Mouse (Mus musculus): ENCODE results near the gene Rora. TPM values are rescaled to one million over a fixed set of nuclear protein-coding genes. Genes with fewer than 3 reads are reported as not detected.

Gene Rora
- polyA plus RNA-seq, 1 experiment: 0.86 TPM

DNA sequence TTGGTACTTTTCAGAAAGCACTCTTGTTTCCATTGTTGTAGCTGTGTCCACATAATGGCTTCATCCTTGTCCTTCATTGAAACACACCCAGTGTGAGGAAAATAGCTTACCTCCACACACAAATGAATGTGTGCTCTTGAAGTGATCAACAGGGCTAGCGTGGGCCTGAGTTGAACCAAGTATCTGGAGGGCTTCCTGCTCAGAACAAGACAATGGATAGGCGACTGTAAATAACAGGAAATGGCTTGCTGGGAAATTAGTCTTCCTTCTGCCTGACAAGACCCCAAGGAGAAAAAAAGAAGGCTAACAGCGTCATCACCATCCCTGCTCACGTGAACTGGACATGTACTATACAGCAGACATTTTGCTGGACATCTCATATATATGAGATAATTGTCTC is 374.6 kb downstream of the Rora start:
- Histone ChIP-seq H3K79me2 (ENCODE audit: control insufficient read depth, insufficient read depth) (no peaks in the 10 kb centered on the region), H3K27me3 (ENCODE audit: control insufficient read depth, insufficient read depth, insufficient read length) (no peaks in the 10 kb centered on the region), H3K4me3 (no peak overlapping the region), H3K36me3 (ENCODE audit: control insufficient read depth, insufficient read depth) (no peaks in the 10 kb centered on the region), H3ac (ENCODE audit: control insufficient read depth, insufficient read length) (no peak overlapping the region), H3K4me2 (ENCODE audit: low read depth) (no peak overlapping the region)
- TF ChIP-seq MAX (IDR thresholded peaks at IDR 0.05; ENCODE audit: low read depth) (no peak), CEBPB (IDR thresholded peaks at IDR 0.05; ENCODE audit: insufficient read depth, poor library complexity, severe bottlenecking) (no peak), USF1 (IDR thresholded peaks at IDR 0.05; ENCODE audit: low read depth) (no peak), TCF3 (IDR thresholded peaks at IDR 0.05; ENCODE audit: insufficient read length, low read depth) (no peak), MYOD1 (IDR thresholded peaks at IDR 0.05; ENCODE audit: control insufficient read depth in 1 of 3, insufficient read length in 2 of 3, low read depth in 2 of 3) (no peak), MYOG (IDR thresholded peaks at IDR 0.05; ENCODE audit: control insufficient read depth in 1 of 3, insufficient read depth in 1 of 3, insufficient read length in 2 of 3, low read depth in 2 of 3) (no peak), REST (IDR thresholded peaks at IDR 0.05; ENCODE audit: insufficient read depth, insufficient read length) (no peak), POLR2A (IDR thresholded peaks at IDR 0.05; ENCODE audit: insufficient read length, low read depth) (no peak), E2F4 (IDR thresholded peaks at IDR 0.05; ENCODE audit: insufficient read depth) (no peak), TCF12 (IDR thresholded peaks at IDR 0.05; ENCODE audit: insufficient read depth, poor library complexity, severe bottlenecking) (no peak)

GRCm38 (mm10) chr9:69034301-69034871 is 380.8 kb downstream of the Rora start:
- H3K27me3 ChIP-seq (ENCODE audit: control insufficient read depth, insufficient read depth, insufficient read length): no peaks in the 10 kb centered on the region
- no peak overlapping the region for H3K4me2 ChIP-seq (ENCODE audit: low read depth)
- TF ChIP-seq CEBPB (IDR thresholded peaks at IDR 0.05; ENCODE audit: insufficient read depth, poor library complexity, severe bottlenecking) (no peak), POLR2A (IDR thresholded peaks at IDR 0.05; ENCODE audit: insufficient read length, low read depth) (no peak), SRF (IDR thresholded peaks at IDR 0.05; ENCODE audit: control insufficient read depth, insufficient read length, low read depth) (no peak), REST (IDR thresholded peaks at IDR 0.05; ENCODE audit: insufficient read depth, insufficient read length) (no peak), MAX (IDR thresholded peaks at IDR 0.05; ENCODE audit: low read depth) (no peak), MYOD1 (IDR thresholded peaks at IDR 0.05; ENCODE audit: control insufficient read depth in 1 of 3, insufficient read length in 2 of 3, low read depth in 2 of 3) (no peak), TCF12 (IDR thresholded peaks at IDR 0.05; ENCODE audit: insufficient read depth, poor library complexity, severe bottlenecking) (no peak), TCF3 (IDR thresholded peaks at IDR 0.05; ENCODE audit: insufficient read length, low read depth) (no peak), POLR2AphosphoS2 (IDR thresholded peaks at IDR 0.05; ENCODE audit: insufficient read length, low read depth) (no peak), E2F4 (IDR thresholded peaks at IDR 0.05; ENCODE audit: insufficient read depth) (no peak), MYOG (IDR thresholded peaks at IDR 0.05; ENCODE audit: control insufficient read depth in 1 of 3, insufficient read depth in 1 of 3, insufficient read length in 2 of 3, low read depth in 2 of 3) (no peak), USF1 (IDR thresholded peaks at IDR 0.05; ENCODE audit: low read depth) (no peak)
- no peaks in the 10 kb centered on the region for H3K36me3 ChIP-seq (ENCODE audit: control insufficient read depth, insufficient read depth)
- H3K79me2 ChIP-seq (ENCODE audit: control insufficient read depth, insufficient read depth): no peaks in the 10 kb centered on the region
- no peak overlapping the region for H3K4me3 ChIP-seq
- no peak overlapping the region for H3ac ChIP-seq (ENCODE audit: control insufficient read depth, insufficient read length)

- no peak for TF ChIP-seq CEBPB (IDR thresholded peaks at IDR 0.05; ENCODE audit: insufficient read depth, poor library complexity, severe bottlenecking)
- TF ChIP-seq USF1 (IDR thresholded peaks at IDR 0.05; ENCODE audit: low read depth): no peak
- no peak for TF ChIP-seq MYOG (IDR thresholded peaks at IDR 0.05; ENCODE audit: control insufficient read depth in 1 of 3, insufficient read depth in 1 of 3, insufficient read length in 2 of 3, low read depth in 2 of 3)
- TF ChIP-seq SRF (IDR thresholded peaks at IDR 0.05; ENCODE audit: control insufficient read depth, insufficient read length, low read depth): no peak
- no peak for TF ChIP-seq E2F4 (IDR thresholded peaks at IDR 0.05; ENCODE audit: insufficient read depth)
- no peak for TF ChIP-seq POLR2A (IDR thresholded peaks at IDR 0.05; ENCODE audit: insufficient read length, low read depth)
- no peak for TF ChIP-seq POLR2AphosphoS2 (IDR thresholded peaks at IDR 0.05; ENCODE audit: insufficient read length, low read depth)
- no peak for TF ChIP-seq TCF3 (IDR thresholded peaks at IDR 0.05; ENCODE audit: insufficient read length, low read depth)
- TF ChIP-seq REST (IDR thresholded peaks at IDR 0.05; ENCODE audit: insufficient read depth, insufficient read length): no peak
- TF ChIP-seq TCF12 (IDR thresholded peaks at IDR 0.05; ENCODE audit: insufficient read depth, poor library complexity, severe bottlenecking): no peak
- TF ChIP-seq MYOD1 (IDR thresholded peaks at IDR 0.05; ENCODE audit: control insufficient read depth in 1 of 3, insufficient read length in 2 of 3, low read depth in 2 of 3): no peak
Observed at GRCm38 (mm10) chr9:69035456-69035855, 381.9 kb downstream of the Rora start.

DNA sequence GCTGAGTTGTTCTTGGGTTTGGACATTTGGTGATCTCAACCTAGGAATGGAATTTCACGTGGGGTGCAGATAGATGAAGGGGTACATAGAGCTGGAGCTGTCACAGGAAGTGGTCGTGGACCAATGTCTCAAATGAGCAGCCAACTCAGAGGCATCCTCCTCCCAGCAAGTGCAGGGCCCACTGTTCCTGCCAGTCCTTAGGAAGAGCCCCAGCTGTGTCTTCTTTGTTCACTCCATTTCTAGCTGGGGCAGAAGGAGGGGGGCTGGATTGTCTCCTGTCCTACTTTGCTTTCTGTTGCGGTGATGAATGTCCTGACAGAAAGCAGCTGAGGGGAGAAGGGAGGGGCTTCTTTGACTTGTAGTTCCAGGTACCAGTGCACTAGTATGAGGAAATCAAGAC is 382.7 kb downstream of the Rora start:
- H3K4me3 ChIP-seq: no peak overlapping the region
- TF ChIP-seq POLR2A (IDR thresholded peaks at IDR 0.05; ENCODE audit: insufficient read length, low read depth) (no peak), SRF (IDR thresholded peaks at IDR 0.05; ENCODE audit: control insufficient read depth, insufficient read length, low read depth) (no peak), TCF3 (IDR thresholded peaks at IDR 0.05; ENCODE audit: insufficient read length, low read depth) (no peak), MAX (IDR thresholded peaks at IDR 0.05; ENCODE audit: low read depth) (no peak), CEBPB (IDR thresholded peaks at IDR 0.05; ENCODE audit: insufficient read depth, poor library complexity, severe bottlenecking) (no peak)

More at GRCm38 (mm10) chr9:69035456-69035855, 381.9 kb downstream of the Rora start:
- Histone ChIP-seq H3K27me3 (ENCODE audit: control insufficient read depth, insufficient read depth, insufficient read length) (no peaks in the 10 kb centered on the region), H3ac (ENCODE audit: control insufficient read depth, insufficient read length) (no peak overlapping the region), H3K79me2 (ENCODE audit: control insufficient read depth, insufficient read depth) (no peaks in the 10 kb centered on the region), H3K36me3 (ENCODE audit: control insufficient read depth, insufficient read depth) (no peaks in the 10 kb centered on the region), H3K4me3 (no peak overlapping the region), H3K4me2 (ENCODE audit: low read depth) (no peak overlapping the region)

More for the DNA sequence above, 382.7 kb downstream of the Rora start:
- H3K27me3 ChIP-seq (ENCODE audit: control insufficient read depth, insufficient read depth, insufficient read length): no peaks in the 10 kb centered on the region
- no peaks in the 10 kb centered on the region for H3K36me3 ChIP-seq (ENCODE audit: control insufficient read depth, insufficient read depth)
- no peak overlapping the region for H3K4me2 ChIP-seq (ENCODE audit: low read depth)
- no peaks in the 10 kb centered on the region for H3K79me2 ChIP-seq (ENCODE audit: control insufficient read depth, insufficient read depth)
- no peak overlapping the region for H3ac ChIP-seq (ENCODE audit: control insufficient read depth, insufficient read length)
